Mouse (Mus musculus) cerebellum, adult 2 months (tissue): Measurements from ENCODE around the gene Rasa3.

Experiments used
- CTCF ChIP-seq: fragments of 200-500 bp; IDR thresholded peaks from 2 replicates; pipeline ENCODE4 v1.5.1; 2011; ENCODE audit warnings: low read depth, mild to moderate bottlenecking, control low read depth, low read length, moderate library complexity, borderline replicate concordance; ENCODE audit not compliant: insufficient read depth
- POLR2A ChIP-seq: fragments of 200-500 bp; IDR thresholded peaks from 2 replicates; pipeline ENCODE4 v1.6.1; 2011; ENCODE audit warnings: low read length, control low read depth, borderline replicate concordance; ENCODE audit not compliant: insufficient read depth

GRCm38 (mm10) chr8:13671246-13672003 is 6.0 kb downstream of the Rasa3 start:
- no peak for TF ChIP-seq CTCF
- TF ChIP-seq POLR2A: no peak
